In the genomic region with DNA sequence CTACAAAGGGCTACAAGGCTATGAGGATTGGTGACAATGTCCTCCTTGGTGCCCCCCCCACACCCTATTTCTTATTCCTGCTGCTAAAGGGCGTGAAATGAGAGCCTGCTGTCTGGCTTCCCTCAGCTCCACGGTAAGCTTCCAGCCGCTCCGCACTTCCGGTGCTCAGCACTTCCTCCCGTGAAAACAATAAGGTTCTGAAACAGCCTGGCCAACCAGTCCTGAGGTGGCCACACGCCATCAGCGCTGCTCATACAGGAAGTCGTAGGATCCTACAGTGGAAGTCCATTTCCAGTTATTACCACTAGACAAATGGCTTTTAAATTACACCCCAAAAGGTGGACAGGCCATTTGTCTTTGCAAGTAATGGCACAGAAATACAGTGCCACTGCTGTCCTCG, we compare ENCODE assay signal across 11 mouse cellular contexts.
DNase-seq lines count a peak whose midpoint lies in the region; ATAC-seq and TF ChIP-seq lines count a peak whose summit lies in the region.
"Had no signal": no experiment of that assay in that cellular context is flagged by ENCODE, and none has a peak within 500 bp of the region (broad histone marks: within the 10 kb centered on the region; RNA-seq: fewer than 3 reads in every experiment).

No protein-coding gene starts in this region.

- TF ChIP-seq EP300 in stomach, postnatal 0 days (optimal IDR thresholded peaks at IDR 0.05) = no peak

- no peaks in the 10 kb centered on the region for H3K36me3 ChIP-seq in kidney, adult 2 months (ENCODE audit: control insufficient read depth, insufficient read depth, low read length)
- no peaks in the 10 kb centered on the region for H3K36me3 ChIP-seq in stomach, embryonic 16.5 days (ENCODE audit: control insufficient read depth, insufficient read depth, low read length)
- H3K36me3 ChIP-seq in stomach, postnatal 0 days (ENCODE audit: control insufficient read depth, insufficient read depth, low read length) = no peaks in the 10 kb centered on the region
- no peaks in the 10 kb centered on the region for H3K36me3 ChIP-seq in forebrain, embryonic 15.5 days
- H3K36me3 ChIP-seq: liver, embryonic 13.5 days had no signal

- no peak overlapping the region for H3K27ac ChIP-seq in kidney, adult 2 months (ENCODE audit: insufficient read depth, low read depth, low read length)
- no peak overlapping the region for H3K27ac ChIP-seq in stomach, embryonic 16.5 days (ENCODE audit: low read length)
- no peak overlapping the region for H3K27ac ChIP-seq in stomach, postnatal 0 days (replicated peaks)
- H3K27ac ChIP-seq in forebrain, embryonic 15.5 days (replicated peaks) = no peak overlapping the region
- H3K27ac ChIP-seq: gastrocnemius, adult 2 months; left cerebral cortex, adult 2 months; liver, embryonic 13.5 days had no signal

- peak; percentile 61 for DNase-seq in embryo, embryonic 10 days (ENCODE audit: low spot score)
- DNase-seq in embryo, embryonic 11 days = no peak
- peak; percentile 22 for DNase-seq in kidney, adult 2 months
- DNase-seq in kidney, adult 18-20 months = no peak
- DNase-seq in stomach, postnatal 0 days (ENCODE audit: low spot score) = no peak
- DNase-seq in naive thymus-derived CD4-positive, alpha-beta T cell, adult 2 months (ENCODE audit: low read depth) = peak; percentile 2

- no peaks in the 10 kb centered on the region for H3K9me3 ChIP-seq in stomach, embryonic 16.5 days (replicated peaks; ENCODE audit: control insufficient read depth, low read length)
- no peaks in the 10 kb centered on the region for H3K9me3 ChIP-seq in stomach, postnatal 0 days (ENCODE audit: control insufficient read depth, low read length)
- no peaks in the 10 kb centered on the region for H3K9me3 ChIP-seq in forebrain, embryonic 15.5 days
- H3K9me3 ChIP-seq: liver, embryonic 13.5 days had no signal

- H3K9ac ChIP-seq in stomach, embryonic 16.5 days (ENCODE audit: low read length) = no peak overlapping the region
- no peak overlapping the region for H3K9ac ChIP-seq in stomach, postnatal 0 days (ENCODE audit: low read length)
- no peak overlapping the region for H3K9ac ChIP-seq in forebrain, embryonic 15.5 days (replicated peaks)
- H3K9ac ChIP-seq: liver, embryonic 13.5 days had no signal

- H3K4me1 ChIP-seq in kidney, adult 2 months (ENCODE audit: control insufficient read depth, insufficient read depth, low read length) = no peaks in the 10 kb centered on the region
- H3K4me1 ChIP-seq in stomach, embryonic 16.5 days (ENCODE audit: control insufficient read depth, insufficient read depth, low read length) = peaks cover 17% of the 10 kb centered on the region; the same call in 1 of the 2 replicates
- H3K4me1 ChIP-seq in stomach, postnatal 0 days (replicated peaks; ENCODE audit: control insufficient read depth, insufficient read depth) = no peaks in the 10 kb centered on the region
- H3K4me1 ChIP-seq in forebrain, embryonic 15.5 days = peaks cover 24% of the 10 kb centered on the region

- no peak for ATAC-seq in stomach, embryonic 16.5 days (ENCODE audit: insufficient read depth, low FRiP score)
- no peak for ATAC-seq in stomach, postnatal 0 days (ENCODE audit: low FRiP score, low TSS enrichment)
- no peak for ATAC-seq in forebrain, embryonic 15.5 days (replicated peaks)

- no peak overlapping the region for H3K4me3 ChIP-seq in kidney, adult 2 months (ENCODE audit: insufficient read depth, low read depth, low read length)
- H3K4me3 ChIP-seq in stomach, embryonic 16.5 days (replicated peaks; ENCODE audit: low read length) = no peak overlapping the region
- H3K4me3 ChIP-seq in stomach, postnatal 0 days (ENCODE audit: low read depth, low read length) = no peak overlapping the region
- H3K4me3 ChIP-seq in forebrain, embryonic 15.5 days = no peak overlapping the region
- H3K4me3 ChIP-seq: gastrocnemius, adult 2 months; left cerebral cortex, adult 2 months; liver, embryonic 13.5 days had no signal

- no peaks in the 10 kb centered on the region for H3K27me3 ChIP-seq in kidney, adult 2 months (replicated peaks; ENCODE audit: control insufficient read depth, insufficient read depth, low read length)
- peaks cover 6% of the 10 kb centered on the region; the same call in 1 of the 2 replicates for H3K27me3 ChIP-seq in stomach, embryonic 16.5 days (ENCODE audit: control insufficient read depth, insufficient read depth, low read length)
- H3K27me3 ChIP-seq in stomach, postnatal 0 days (ENCODE audit: control insufficient read depth, insufficient read depth, low read length) = no peaks in the 10 kb centered on the region
- no peaks in the 10 kb centered on the region for H3K27me3 ChIP-seq in forebrain, embryonic 15.5 days

- TF ChIP-seq POLR2A in kidney, adult 2 months (IDR thresholded peaks at IDR 0.05; ENCODE audit: low read depth, low read length) = no peak

- peak overlapping the region; percentile 4; the same call in 1 of the 2 replicates for H3K4me2 ChIP-seq in stomach, embryonic 16.5 days (ENCODE audit: low read depth, low read length)
- H3K4me2 ChIP-seq in stomach, postnatal 0 days (replicated peaks; ENCODE audit: low read depth) = no peak overlapping the region
- H3K4me2 ChIP-seq in forebrain, embryonic 15.5 days (replicated peaks) = no peak overlapping the region
- H3K4me2 ChIP-seq: liver, embryonic 13.5 days had no signal

- 56% methylated on average over 10 of the region's 10 CpGs for WGBS in kidney, adult 2 months
- 40% methylated on average over 10 of the region's 10 CpGs for WGBS in stomach, embryonic 16.5 days
- 47% methylated on average over 10 of the region's 10 CpGs for WGBS in stomach, postnatal 0 days
- 75% methylated on average over 10 of the region's 10 CpGs for WGBS in forebrain, embryonic 15.5 days

- no peak for TF ChIP-seq CTCF in kidney, adult 2 months (conservative IDR thresholded peaks at IDR 0.05; ENCODE audit: insufficient read depth, insufficient read length, low read depth, low read length)
- no peak for TF ChIP-seq CTCF in stomach, postnatal 0 days (IDR thresholded peaks at IDR 0.05; ENCODE audit: low read depth)

Comparison
In these comparisons a context has a peak if more than half of its experiments do, and no peak if none do; other contexts are left out.
1. DNase-seq: peak in embryo, embryonic 10 days (single experiment), kidney, adult 2 months (single experiment) and naive thymus-derived CD4-positive, alpha-beta T cell, adult 2 months (single experiment); none in embryo, embryonic 11 days (single experiment), kidney, adult 18-20 months (single experiment) and stomach, postnatal 0 days (single experiment).